Mouse (Mus musculus) colon, adult 2 months (tissue): ENCODE measurements around the gene Klhdc4. TPM values are rescaled to one million over a fixed set of nuclear protein-coding genes. Genes with fewer than 3 reads are reported as not detected.

Experiments
- polyA plus RNA-seq: library from polyadenylated mRNA; depleted of rRNA; stranded (reverse); fragments of >200 nt; gene quantifications from 2 replicates; pipeline ENCODE4 v1.2.3, GENCODE M21; 2012; rRNA removed

Gene Klhdc4
- polyA plus RNA-seq, result 12.4 and 15.3 TPM in 2 replicates

GRCm38 (mm10) chr8:121829048-121829776 is at the start of gene Klhdc4:
Klhdc4 (minus strand) TSS chr8:121829569.

Other genes starting within 250 kb of the Klhdc4 start
- gene Map1lc3b, start 239.2 kb downstream of the Klhdc4 start, polyA plus RNA-seq, result 75.6 and 76.7 TPM in 2 replicates
- 27.0 and 28.5 TPM in 2 replicates for gene Zcchc14, start 176.7 kb downstream of the Klhdc4 start, polyA plus RNA-seq
- gene Jph3, start 99.9 kb downstream of the Klhdc4 start, polyA plus RNA-seq, result 1.5 and 1.8 TPM in 2 replicates
- 15.9 and 16.8 TPM in 2 replicates for gene Slc7a5, start 78.1 kb upstream of the Klhdc4 start, polyA plus RNA-seq
- gene Car5a, start 115.3 kb upstream of the Klhdc4 start, polyA plus RNA-seq, result 0.15 and 0.27 TPM in 2 replicates
- gene Banp, start 120.2 kb upstream of the Klhdc4 start, polyA plus RNA-seq, result 48.1 and 64.3 TPM in 2 replicates